In genomic region chr5:37657741-37658140, GRCm38 (mm10) we compare ENCODE assay signal across 20 mouse cellular contexts. TPM values are rescaled to one million over a fixed set of nuclear protein-coding genes. Genes with fewer than 3 reads are reported as not detected.
A peak's percentile ranks its signal among the peaks of the same experiment; 100 is the strongest.
DNase-seq lines count a peak whose midpoint lies in the region; ATAC-seq lines count a peak whose summit lies in the region.
"Had no signal": no experiment of that assay in that cellular context is flagged by ENCODE, and none has a peak within 500 bp of the region (broad histone marks: within the 10 kb centered on the region; RNA-seq: fewer than 3 reads in every experiment).

No protein-coding gene starts in this region.

- intact Hi-C loops in left cerebral cortex, postnatal 4 days (cut with DNase I) = no loop called here

- peak; percentile 2 for DNase-seq in left cerebral cortex, adult 11 months (ENCODE audit: low spot score)
- DNase-seq in left cerebral cortex, postnatal 4 days = no peak
- peak; percentile 24 to 47 for DNase-seq in frontal cortex, postnatal 36 days (ENCODE audit: low spot score in 2 of 2)
- peak; percentile 12 to 30 for DNase-seq in left cerebral cortex, adult 18-20 months (ENCODE audit: low spot score in 2 of 2)
- peak; percentile 82 for DNase-seq in telencephalon, adult 2 months (ENCODE audit: low read depth, low spot score)
- no peak for DNase-seq in urinary bladder, postnatal 14 days (ENCODE audit: low spot score)
- DNase-seq: B cell, adult 2 months; cerebellum, adult 11-12 months; cerebellum, postnatal 14 days; gastrocnemius, postnatal 10 days; heart, adult 2 months; lung, embryonic 14.5 days; lung, postnatal 36 days; retina, postnatal 1 day; thymus, postnatal 14 days had no signal

- ATAC-seq in megakaryocyte-erythroid progenitor cell, adult 5-6 weeks (replicated peaks; ENCODE audit: low FRiP score, low TSS enrichment, poor library complexity, severe bottlenecking) = no peak
- ATAC-seq: intestine, postnatal 0 days; midbrain, embryonic 15.5 days; Patski had no signal

RNA-seq across cellular contexts. Expression of gene Stk32b, which starts 59.2 kb away (rescaled TPM):
- 10 to 100 TPM; 44.8 to 46.7 TPM for total RNA-seq in left cerebral cortex, postnatal 4 days (2021)
- total RNA-seq in left cerebral cortex, adult 18-20 months (2021) = 1 to 10 TPM; 2.1 to 2.4 TPM
- total RNA-seq in megakaryocyte-erythroid progenitor cell, adult 5-6 weeks (2014; fragmentation: Nextera tagmentation) = not detected in 2 replicates
- total RNA-seq in megakaryocyte-erythroid progenitor cell, adult 5-6 weeks (2017) = not detected in 2 replicates
- total RNA-seq: CH12.LX had no signal

Comparison
In these comparisons a context has a peak if more than half of its experiments do, and no peak if none do; other contexts are left out.
1. DNase-seq: peak in left cerebral cortex, adult 11 months (single experiment), frontal cortex, postnatal 36 days (2 of 2), left cerebral cortex, adult 18-20 months (2 of 2) and telencephalon, adult 2 months (single experiment); none in left cerebral cortex, postnatal 4 days (single experiment) and urinary bladder, postnatal 14 days (single experiment).
2. RNA of gene Stk32b, which starts 59.2 kb away (total RNA-seq): 44.8 to 46.7 TPM in left cerebral cortex, postnatal 4 days; 2.1 to 2.4 TPM in left cerebral cortex, adult 18-20 months and not detected in megakaryocyte-erythroid progenitor cell, adult 5-6 weeks; every median in the first group is over 10 times any median in the second.